Mouse (Mus musculus) small intestine, adult 2 months (tissue): Measurements from ENCODE around the gene Trmt44.

ENCODE experiments used
- CTCF ChIP-seq: fragments of 200-500 bp; IDR thresholded peaks from 2 replicates; pipeline ENCODE4 v1.5.1; 2012; ENCODE audit warnings: low read depth, mild to moderate bottlenecking, control low read depth, inconsistent platforms, low read length, moderate library complexity, mixed read lengths; ENCODE audit not compliant: insufficient replicate concordance, insufficient read length; ENCODE audit errors: extremely low read depth
- POLR2A ChIP-seq: fragments of 200-500 bp; IDR thresholded peaks from 2 replicates; pipeline ENCODE4 v1.6.1; 2012; ENCODE audit warnings: low read depth, mild to moderate bottlenecking, control low read depth, inconsistent platforms, low read length, moderate library complexity

GRCm38 (mm10) chr5:35594768-35595167 lies 19.9 kb upstream of the Trmt44 start:
- no peak for TF ChIP-seq CTCF
- TF ChIP-seq POLR2A, result no peak
